Mouse (Mus musculus): Measurements from ENCODE around the gene Secisbp2. TPM values are rescaled to one million over a fixed set of nuclear protein-coding genes. Genes with fewer than 3 reads are reported as not detected.
"Not testable (repeated sequence)": the region's sequence is repeated elsewhere in the genome, so short reads cannot be mapped to it uniquely, and the experiment has no call there.

The Secisbp2 gene
- polyA plus RNA-seq, 1 experiment from 2014 or later, result 62.7 TPM

- DNase-seq (ENCODE audit: low spot score), result no peak
These were observed 7.3 kb upstream of the Secisbp2 start for GRCm38 (mm10) chr13:51643924-51644828.

DNA sequence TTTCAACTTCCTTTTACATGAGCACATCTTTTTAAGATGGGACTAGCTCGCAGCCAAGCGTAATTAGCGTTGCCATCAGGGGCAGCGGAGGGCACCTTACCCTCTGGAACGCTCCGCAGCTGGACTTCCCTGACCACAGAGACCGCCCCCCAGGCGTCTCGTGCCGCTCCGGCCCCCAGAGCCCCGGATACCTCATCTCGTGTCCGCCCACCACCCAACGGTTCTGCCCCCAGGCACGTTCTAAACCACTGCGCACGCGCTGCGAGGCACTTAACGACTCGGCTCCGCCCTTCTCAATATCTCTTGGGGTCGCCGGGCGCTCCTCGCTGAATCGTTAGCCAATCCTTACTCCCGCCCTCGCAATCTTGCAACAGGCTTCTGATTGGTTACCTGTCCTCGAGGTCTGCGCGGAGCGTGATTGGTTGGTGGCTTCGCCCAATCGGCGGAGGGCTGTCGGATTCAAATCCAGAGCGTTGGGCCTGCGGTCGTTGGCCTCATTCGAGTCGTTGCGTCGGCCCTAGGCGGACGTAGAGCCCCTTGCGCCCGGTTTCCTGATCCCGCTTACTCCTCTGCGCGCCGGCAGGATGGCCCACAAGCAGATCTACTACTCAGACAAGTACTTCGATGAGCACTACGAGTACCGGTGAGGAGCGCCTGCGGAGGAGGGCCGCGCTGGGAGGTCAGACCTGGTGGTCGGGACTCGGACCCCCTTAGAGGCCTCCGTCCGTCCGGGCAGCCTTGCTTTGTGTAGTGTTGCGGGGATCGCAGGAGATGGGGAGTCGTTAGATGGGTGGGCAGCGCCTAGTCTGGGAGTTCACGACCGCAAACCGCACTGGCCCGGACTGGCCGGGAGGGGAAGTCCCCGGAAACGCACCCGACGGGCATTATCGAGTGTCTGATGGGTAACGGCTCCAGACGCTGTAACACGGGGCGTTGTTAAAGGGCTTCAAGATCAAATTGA, 6.4 kb upstream of the Secisbp2 start, which contains the start of gene Cks2:
TSS of gene Cks2 (plus strand) at position 404 of the 961 bp plus-strand sequence.
- peak; percentile 100 for DNase-seq (ENCODE audit: low spot score)

GRCm38 (mm10) chr13:51645872-51646271, 5.6 kb upstream of the Secisbp2 start:
- DNase-seq (ENCODE audit: low spot score), result peak; percentile 43

DNA sequence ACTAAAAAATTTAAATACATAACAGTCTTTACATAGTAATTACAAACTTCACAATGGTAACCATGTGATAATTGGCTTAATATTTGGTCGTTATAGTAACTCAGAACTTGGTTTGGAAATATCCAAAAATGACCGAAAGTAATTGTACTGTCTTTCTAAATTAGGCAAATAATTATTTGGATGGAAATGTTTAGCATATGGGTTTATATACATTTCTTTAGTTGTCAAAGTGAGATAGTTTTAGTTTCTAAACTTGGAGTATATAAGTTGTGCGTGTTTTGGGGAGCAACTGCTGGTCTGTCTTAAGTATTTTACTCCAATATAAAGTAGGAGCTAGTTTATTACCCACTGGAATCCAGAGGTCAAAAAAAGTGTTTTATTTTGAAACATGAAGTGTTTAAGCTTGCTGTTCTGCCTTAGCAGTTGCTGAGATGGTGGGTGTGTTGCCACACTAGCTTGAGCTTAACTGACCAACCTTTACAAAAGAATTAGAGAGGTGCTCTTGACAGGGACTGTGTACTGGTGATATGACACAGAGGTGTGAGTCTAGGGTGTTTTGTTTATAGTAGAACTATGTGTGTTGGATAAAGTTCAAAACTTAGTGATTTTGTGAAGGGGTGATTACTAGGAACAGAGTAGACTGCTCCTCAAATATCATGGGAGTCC, 5.0 kb upstream of the Secisbp2 start:
- DNase-seq (ENCODE audit: low spot score), result no peak

GRCm38 (mm10) chr13:51647770-51648169, 3.7 kb upstream of the Secisbp2 start:
- DNase-seq (ENCODE audit: low spot score), result no peak

- DNase-seq (ENCODE audit: low spot score), result no peak
These were observed 3.3 kb upstream of the Secisbp2 start for GRCm38 (mm10) chr13:51648237-51648636.

DNA sequence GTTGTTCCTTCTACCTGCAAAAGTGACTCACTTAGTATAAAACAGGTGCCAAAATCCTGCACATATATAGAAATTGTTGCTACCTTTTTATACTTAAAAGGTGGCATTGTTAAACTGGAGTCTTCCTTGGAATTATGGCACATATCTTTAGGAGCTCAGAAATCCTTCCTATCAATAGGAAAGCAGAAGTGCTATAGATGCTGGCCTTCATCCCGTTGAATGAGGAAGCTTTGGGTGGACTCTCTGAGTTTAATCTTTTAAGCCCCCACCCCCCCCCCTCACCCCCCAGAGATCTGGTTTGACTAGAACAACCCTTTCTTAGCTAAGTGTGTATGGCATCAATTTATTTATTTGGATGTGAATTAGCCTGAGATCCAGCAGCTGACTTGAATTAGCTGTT, 1.8 kb upstream of the Secisbp2 start:
- no peak for DNase-seq (ENCODE audit: low spot score)

DNA sequence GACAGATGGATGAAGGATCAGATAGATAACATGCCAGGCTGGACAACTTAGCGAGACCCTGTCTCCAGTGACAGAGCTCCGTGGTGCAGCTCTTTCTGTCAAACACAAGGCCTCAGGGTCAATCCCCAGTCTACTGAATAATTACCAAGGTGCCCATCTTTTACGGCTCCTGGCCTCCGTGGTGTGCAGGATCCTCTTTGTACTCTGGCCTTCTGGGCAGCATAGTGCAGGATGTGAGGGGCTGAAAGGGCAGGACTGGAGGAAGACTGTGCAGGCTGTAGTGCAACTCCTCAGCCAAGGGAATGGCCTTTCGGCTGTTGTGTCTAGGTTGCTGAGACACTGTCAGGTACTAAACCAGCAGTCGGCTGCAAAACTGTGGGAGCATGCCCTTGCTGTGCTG, 1.7 kb downstream of the Secisbp2 start:
- no peak for DNase-seq (ENCODE audit: low spot score)

- DNase-seq (ENCODE audit: low spot score), result no peak
These were observed 2.5 kb downstream of the Secisbp2 start for GRCm38 (mm10) chr13:51653961-51654360.

DNA sequence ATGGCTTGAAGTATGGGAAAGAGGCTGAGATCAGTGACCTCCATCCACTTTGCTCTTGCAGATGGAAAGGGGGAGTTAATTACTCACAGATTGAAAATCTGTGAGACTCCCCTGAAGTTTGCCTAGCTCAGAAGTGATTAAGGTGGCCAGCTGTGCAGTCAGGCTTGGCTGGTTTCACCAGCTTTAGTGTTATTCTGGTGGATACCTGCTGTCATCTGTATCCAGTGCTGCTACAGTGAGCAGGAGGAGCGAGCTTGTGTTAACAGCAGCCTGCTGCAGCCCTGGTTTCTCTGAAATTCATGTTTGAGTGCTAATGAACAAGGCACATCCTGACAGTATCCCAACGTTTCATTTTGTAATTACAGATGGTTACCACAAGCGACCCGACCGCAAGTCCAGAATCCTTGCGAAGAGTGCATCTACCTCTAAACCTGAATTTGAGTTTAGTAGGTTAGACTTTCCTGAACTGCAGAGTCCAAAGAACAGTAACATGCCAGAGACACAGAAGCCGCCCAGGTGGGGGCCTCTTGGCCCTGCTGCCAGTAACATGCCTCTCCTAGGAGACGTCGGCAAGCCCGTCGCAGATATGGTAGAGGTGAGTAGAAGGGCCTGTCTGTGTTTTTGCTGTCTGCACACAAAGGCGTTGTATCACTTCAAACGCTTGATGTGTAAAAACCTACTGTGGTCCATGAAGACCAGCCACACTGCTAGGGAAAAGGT, 5.2 kb downstream of the Secisbp2 start:
- no peak for DNase-seq (ENCODE audit: low spot score)

GRCm38 (mm10) chr13:51658094-51658493, 6.6 kb downstream of the Secisbp2 start:
- no peak for DNase-seq (ENCODE audit: low spot score)

GRCm38 (mm10) chr13:51659573-51659972, 8.1 kb downstream of the Secisbp2 start:
- DNase-seq (ENCODE audit: low spot score), result no peak

DNA sequence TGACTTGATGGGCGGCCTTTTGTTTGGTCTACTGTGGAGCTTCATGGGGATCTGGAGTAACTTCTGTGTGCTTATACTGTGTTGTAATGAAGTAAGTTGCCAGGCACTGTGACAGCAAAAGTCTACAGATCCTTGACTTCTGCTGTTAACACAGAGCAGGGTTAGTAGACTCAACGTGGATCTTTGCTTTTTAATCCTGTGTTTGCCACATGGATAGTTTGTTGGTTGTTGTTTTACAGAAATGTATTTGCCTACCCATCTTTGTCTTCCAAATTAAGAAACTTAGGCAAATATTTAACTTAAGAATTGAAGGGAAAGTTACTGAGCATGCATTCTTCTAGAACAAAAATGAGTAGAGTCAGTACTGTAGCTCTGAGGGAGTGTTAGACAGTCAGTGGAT, 12.1 kb downstream of the Secisbp2 start:
- no peak for DNase-seq (ENCODE audit: low spot score)

DNA sequence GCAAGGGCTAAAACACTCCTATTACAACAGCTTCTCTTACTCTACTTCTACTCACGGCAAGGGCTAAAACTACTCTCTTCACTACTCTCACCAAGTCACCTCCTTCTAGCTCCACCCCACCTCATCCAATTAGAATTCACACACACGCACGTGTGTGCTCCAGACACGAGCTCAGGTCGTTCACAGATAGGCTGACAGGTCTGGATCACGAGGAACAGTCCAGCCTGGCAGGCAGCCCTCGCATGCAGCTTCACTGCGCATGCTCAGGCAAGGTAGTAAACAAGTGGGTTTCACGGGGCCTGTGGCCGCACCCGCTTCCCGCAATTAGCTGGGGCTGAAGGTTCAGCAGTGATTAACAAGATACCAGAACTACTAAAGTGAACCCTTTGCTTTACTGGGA, 16.7 kb downstream of the Secisbp2 start:
- DNase-seq (ENCODE audit: low spot score), result not testable (repeated sequence)

DNA sequence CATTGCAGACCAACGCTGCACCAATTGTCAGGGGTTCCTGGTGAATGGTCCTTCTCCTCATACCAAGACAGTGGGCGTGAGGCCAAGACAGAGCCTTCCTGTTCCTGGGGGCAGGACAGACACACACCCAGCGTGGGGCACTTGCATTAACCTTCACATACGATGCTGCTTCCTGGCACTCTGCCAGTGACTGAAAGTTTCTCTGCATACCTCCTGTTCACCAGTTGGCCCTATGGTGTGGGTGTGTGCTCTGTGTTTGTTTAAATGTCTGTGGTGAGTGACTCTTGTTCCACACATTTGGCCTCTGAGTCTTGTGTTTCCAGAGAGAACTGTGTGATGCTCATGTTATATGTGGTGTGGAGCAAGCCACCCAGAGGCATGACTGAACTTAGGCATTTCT, 25.1 kb downstream of the Secisbp2 start:
- no peak for DNase-seq (ENCODE audit: low spot score)

DNA sequence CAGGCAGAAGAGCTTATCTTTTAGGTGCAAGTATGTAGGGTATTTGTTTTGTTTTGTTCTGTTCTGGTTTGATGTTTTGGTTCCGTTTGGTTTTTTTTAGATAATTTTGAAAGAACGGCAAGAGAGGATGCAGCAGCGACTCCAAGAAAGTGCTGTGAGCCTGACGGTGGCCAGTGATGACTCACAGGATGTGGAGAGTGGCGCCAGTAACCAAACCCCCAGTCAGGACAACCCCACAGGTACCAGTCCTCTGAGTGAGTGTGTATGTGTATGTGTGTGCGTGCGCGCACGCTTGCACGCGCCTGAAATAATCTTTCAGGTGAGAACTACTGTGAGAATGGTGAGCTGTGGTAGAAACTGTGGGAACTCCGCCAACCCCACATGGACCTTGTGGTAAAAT, 25.5 kb downstream of the Secisbp2 start:
- DNase-seq (ENCODE audit: low spot score), result no peak

- no peak for DNase-seq (ENCODE audit: low spot score)
These were observed 26.2 kb downstream of the Secisbp2 start for GRCm38 (mm10) chr13:51677630-51678185.

DNA sequence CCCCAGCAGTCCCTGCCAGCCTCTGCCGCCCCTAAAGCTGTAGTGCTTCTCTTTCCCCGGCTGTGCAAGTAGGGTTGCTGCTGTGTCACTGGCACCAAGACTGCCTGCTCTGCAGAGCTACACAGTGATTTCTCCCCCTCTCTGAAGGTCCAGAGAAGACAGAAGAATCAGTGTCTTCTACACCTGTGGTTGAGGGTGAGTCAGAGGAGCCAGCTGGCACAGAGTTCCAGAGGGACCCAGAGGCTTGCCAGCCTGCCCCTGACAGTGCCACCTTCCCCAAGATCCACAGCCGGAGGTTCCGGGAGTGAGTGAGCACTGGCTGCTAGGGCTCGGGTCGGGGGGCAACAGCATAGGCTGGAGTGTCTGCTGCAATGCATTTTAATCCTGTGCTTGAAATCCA, 27.2 kb downstream of the Secisbp2 start:
- no peak for DNase-seq (ENCODE audit: low spot score)

GRCm38 (mm10) chr13:51679332-51679731, 27.8 kb downstream of the Secisbp2 start:
- no peak for DNase-seq (ENCODE audit: low spot score)

DNA sequence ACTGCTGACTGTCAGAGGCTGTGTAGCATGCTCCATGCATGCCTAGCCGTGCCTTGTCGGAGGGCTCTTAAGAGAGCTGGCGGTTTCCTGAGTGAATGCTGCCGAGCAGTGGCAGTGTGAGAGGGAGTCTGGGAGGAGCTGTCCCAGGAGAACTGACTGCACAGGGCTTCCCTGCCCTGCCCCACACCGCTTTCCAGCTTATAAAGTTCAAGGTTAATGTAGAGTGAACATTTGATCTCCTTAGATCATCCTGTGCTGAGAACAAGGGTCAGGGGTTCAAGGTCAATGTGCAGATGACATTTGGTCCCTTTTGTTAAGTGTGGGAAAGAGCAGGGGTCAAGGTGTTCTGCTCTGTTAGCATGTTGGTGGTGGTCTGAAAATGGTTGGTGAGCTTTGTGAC, 29.6 kb downstream of the Secisbp2 start:
- DNase-seq (ENCODE audit: low spot score), result no peak

All from thymus, postnatal 0 days (tissue).